Mouse (Mus musculus) lung, adult 2 months (tissue): ENCODE measurements around the gene Epha2. TPM values are rescaled to one million over a fixed set of nuclear protein-coding genes. Genes with fewer than 3 reads are reported as not detected.

Experiments used
- DNase-seq: peaks from one replicate; pipeline ENCODE4 v3.0.0; 2022
- H3K4me1 ChIP-seq: fragments of 200-500 bp; 2 replicates; pipeline ENCODE4 v1.6.1; 2011; ENCODE audit warnings: low read length; ENCODE audit not compliant: control insufficient read depth, insufficient read depth
- H3K4me3 ChIP-seq: fragments of 200-500 bp; replicated peaks from 2 replicates; pipeline ENCODE3; 2011; ENCODE audit warnings: low read depth, mild to moderate bottlenecking, control low read depth, low read length; ENCODE audit errors: extremely low read depth
- CTCF ChIP-seq: fragments of 200-500 bp; IDR thresholded peaks from 2 replicates; pipeline ENCODE4 v1.5.1; 2011; ENCODE audit warnings: mild to moderate bottlenecking, low read length, control low read depth; ENCODE audit not compliant: insufficient read depth
- POLR2A ChIP-seq: fragments of 200-500 bp; IDR thresholded peaks from 2 replicates; pipeline ENCODE4 v1.6.1; 2011; ENCODE audit warnings: low read depth, mild to moderate bottlenecking, control low read depth, low read length, borderline replicate concordance; ENCODE audit errors: extremely low read depth
- WGBS: fragments of 180-500 bp; shearing (Covaris S2); methylation state at CpG from one replicate; pipeline ENCODE4 v1.1.7; 2018; 5-methylcytosine and 5-hydroxymethylcytosine counted together
- polyA plus RNA-seq: library from polyadenylated mRNA; depleted of rRNA; stranded (reverse); fragments of >200 nt; gene quantifications from 2 replicates; pipeline ENCODE4 v1.2.3, GENCODE M21; 2012

The Epha2 gene
- polyA plus RNA-seq, 1 experiment = 54.0 TPM

- TF ChIP-seq POLR2A (no peak), CTCF (no peak)
- no peak for DNase-seq
- Histone ChIP-seq H3K4me1 (peaks cover 19% of the 10 kb centered on the region), H3K4me3 (no peak overlapping the region)
- 75% methylated on average over 3 of the region's 3 CpGs for WGBS
Observed at GRCm38 (mm10) chr4:141284486-141284885, 16.6 kb upstream of the Epha2 start.

GRCm38 (mm10) chr4:141285128-141285527 lies 15.9 kb upstream of the Epha2 start:
- Histone ChIP-seq H3K4me3 (no peak overlapping the region), H3K4me1 (peaks cover 17% of the 10 kb centered on the region)
- no peak for TF ChIP-seq CTCF
- TF ChIP-seq POLR2A = no peak
- DNase-seq = no peak
- WGBS = 55% methylated on average over 8 of the region's 8 CpGs

- peaks cover 11% of the 10 kb centered on the region for H3K4me1 ChIP-seq
- H3K4me3 ChIP-seq = no peak overlapping the region
- DNase-seq = peak; percentile 70
- WGBS = 36% methylated on average over 20 of the region's 20 CpGs
- TF ChIP-seq CTCF (no peak), POLR2A (peak; percentile 18; the same call in 1 of the 2 replicates)
Observed at GRCm38 (mm10) chr4:141286860-141287517, 14.1 kb upstream of the Epha2 start.

- TF ChIP-seq POLR2A (no peak), CTCF (no peak)
- 36% methylated on average over 15 of the region's 15 CpGs for WGBS
- H3K4me3 ChIP-seq = no peak overlapping the region
- peaks cover 9% of the 10 kb centered on the region for H3K4me1 ChIP-seq
- DNase-seq = no peak
Observed at GRCm38 (mm10) chr4:141287518-141288004, 13.5 kb upstream of the Epha2 start.

GRCm38 (mm10) chr4:141288152-141288551 lies 12.9 kb upstream of the Epha2 start:
- WGBS = 77% methylated on average over 8 of the region's 8 CpGs
- TF ChIP-seq CTCF = no peak
- TF ChIP-seq POLR2A = no peak
- Histone ChIP-seq H3K4me3 (no peak overlapping the region), H3K4me1 (peaks cover 9% of the 10 kb centered on the region; the same call in 1 of the 2 replicates)
- no peak for DNase-seq

GRCm38 (mm10) chr4:141291571-141292375 lies 9.3 kb upstream of the Epha2 start:
- WGBS = 6% methylated on average over 45 of the region's 47 CpGs
- TF ChIP-seq CTCF (no peak), POLR2A (no peak)
- H3K4me1 ChIP-seq = peaks cover 9% of the 10 kb centered on the region; the same call in 1 of the 2 replicates
- no peak overlapping the region for H3K4me3 ChIP-seq
- DNase-seq = no peak

- DNase-seq = no peak
- TF ChIP-seq CTCF = no peak
- TF ChIP-seq POLR2A = no peak
- H3K4me3 ChIP-seq = no peak overlapping the region
- peaks cover 5% of the 10 kb centered on the region; the same call in 1 of the 2 replicates for H3K4me1 ChIP-seq
- 29% methylated on average over 14 of the region's 15 CpGs for WGBS
Observed at GRCm38 (mm10) chr4:141295774-141296186, 5.3 kb upstream of the Epha2 start.

GRCm38 (mm10) chr4:141297934-141298333 lies 3.1 kb upstream of the Epha2 start:
- Histone ChIP-seq H3K4me1 (no peaks in the 10 kb centered on the region), H3K4me3 (no peak overlapping the region)
- WGBS = 82% methylated on average over 7 of the region's 7 CpGs
- no peak for DNase-seq
- TF ChIP-seq CTCF = no peak
- TF ChIP-seq POLR2A = no peak

GRCm38 (mm10) chr4:141299356-141299755 lies 1.7 kb upstream of the Epha2 start:
- peaks cover 4% of the 10 kb centered on the region for H3K4me1 ChIP-seq
- WGBS = 54% methylated on average over 13 of the region's 13 CpGs
- H3K4me3 ChIP-seq = no peak overlapping the region
- DNase-seq = no peak
- TF ChIP-seq POLR2A (no peak), CTCF (no peak)

- no peak overlapping the region for H3K4me3 ChIP-seq
Observed at GRCm38 (mm10) chr4:141300196-141300595, 844 bp upstream of the Epha2 start.

More at GRCm38 (mm10) chr4:141300196-141300595, 844 bp upstream of the Epha2 start:
- no peak for TF ChIP-seq CTCF
- TF ChIP-seq POLR2A = no peak
- peaks cover 7% of the 10 kb centered on the region for H3K4me1 ChIP-seq
- WGBS = 54% methylated on average over 4 of the region's 4 CpGs
- DNase-seq = no peak
